Mouse (Mus musculus) megakaryocyte-erythroid progenitor cell, adult 5-6 weeks (primary cell): Measurements from ENCODE around the gene Trpc5. TPM values are rescaled to one million over a fixed set of nuclear protein-coding genes. Genes with fewer than 3 reads are reported as not detected.

Experiments used
- ATAC-seq: replicated peaks from 2 replicates; pipeline ENCODE4 v1.8.0; 2016; ENCODE audit warnings: mild to moderate bottlenecking, inconsistent platforms; ENCODE audit not compliant: severe bottlenecking, poor library complexity, low FRiP score, low TSS enrichment
- total RNA-seq, 2 experiments: library from RNA; stranded (forward) in 1 of 2; stranded (reverse) in 1 of 2; fragments of 200-1000, 215-1000 nt in 1 of 2; fragments of >200 nt in 1 of 2; fragmentation: Nextera tagmentation in 1 of 2; gene quantifications; 2 replicates each; pipeline ENCODE4 v1.2.3; 2014 to 2017

Gene Trpc5
- total RNA-seq, 2 experiments from 2014 or later = not detected

- no peak for ATAC-seq
Observed at GRCm38 (mm10) chrX:144374196-144374595, 313.8 kb downstream of the Trpc5 start.

DNA sequence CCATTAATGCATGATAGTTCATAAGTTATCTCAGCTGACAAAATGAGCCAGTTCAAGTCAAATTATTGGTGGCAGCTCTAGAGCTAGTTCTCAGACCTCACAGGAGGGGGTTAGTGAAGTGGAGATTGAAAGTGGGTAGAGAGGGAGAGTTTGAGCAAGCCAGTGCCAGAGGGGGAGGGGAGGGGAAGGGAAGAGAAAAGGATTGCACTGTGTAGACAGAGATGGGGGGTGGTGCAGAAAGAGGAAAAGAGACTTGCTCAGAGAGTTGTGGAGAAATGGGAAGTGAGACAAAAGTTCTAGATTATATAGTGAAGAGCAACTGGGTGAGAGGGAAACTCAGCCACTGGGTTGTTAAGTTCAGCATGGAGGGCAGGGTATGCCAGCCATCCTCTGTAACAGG is 349.6 kb downstream of the Trpc5 start:
- ATAC-seq = no peak

DNA sequence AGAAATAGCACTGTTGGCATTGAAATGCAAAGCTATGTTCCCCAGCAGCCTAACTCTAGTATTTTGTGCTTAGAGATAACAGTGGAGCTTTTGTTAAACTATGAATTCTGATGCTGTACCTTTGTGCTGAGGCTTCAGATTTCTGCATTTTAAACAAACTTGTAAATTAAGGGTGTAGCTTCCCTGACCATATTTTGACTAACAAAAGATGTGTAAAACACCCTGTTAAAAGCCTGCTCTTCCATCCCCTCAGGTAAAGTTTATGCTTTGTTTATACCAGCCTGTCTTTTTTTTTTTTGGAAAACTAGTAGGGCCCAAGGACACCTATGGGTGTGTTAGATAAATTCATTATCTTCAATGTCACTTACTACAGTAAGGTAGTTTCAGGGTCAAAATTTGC is 350.0 kb downstream of the Trpc5 start:
- no peak for ATAC-seq

DNA sequence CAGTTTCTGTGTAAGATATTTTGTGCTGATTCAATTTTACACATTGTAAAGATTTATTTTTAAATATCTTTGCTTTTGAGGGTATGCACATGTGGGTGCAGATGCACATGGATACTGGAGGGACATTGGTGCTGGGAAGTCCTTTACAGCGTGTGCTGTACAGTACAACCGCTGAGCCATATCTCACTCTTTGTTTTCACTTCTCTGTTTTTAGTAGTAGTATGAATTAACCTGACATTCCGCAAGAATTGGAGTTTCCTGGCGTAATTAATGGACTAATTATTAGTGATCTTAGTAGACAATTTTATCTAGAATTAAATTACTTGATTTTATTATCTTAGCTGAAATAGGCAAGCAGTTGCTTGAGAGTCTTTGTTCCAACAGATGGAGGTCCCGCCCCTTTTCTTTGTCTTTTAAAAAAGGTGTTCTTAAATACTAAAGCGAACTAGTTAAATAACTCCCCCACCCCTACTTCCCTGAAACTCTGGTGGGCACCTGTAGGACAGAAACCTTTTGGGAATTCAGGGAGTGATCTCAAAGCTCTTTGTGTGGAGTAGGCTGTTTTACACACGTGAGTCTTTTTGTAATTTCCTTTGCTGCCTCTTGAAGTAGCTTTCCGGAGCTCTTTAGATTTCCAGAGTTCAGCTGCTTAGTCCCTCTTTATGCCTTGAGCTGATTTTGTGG is 352.5 kb downstream of the Trpc5 start:
- ATAC-seq = no peak

Other genes starting within 250 kb of the Trpc5 start
- 0.22 TPM in 1 of 2 replicates, not detected in the other for gene Trpc5os, start 231.6 kb downstream of the Trpc5 start, total RNA-seq (2014; fragmentation: Nextera tagmentation)
- gene Trpc5os, start 231.6 kb downstream of the Trpc5 start, total RNA-seq (2017) = not detected in 2 replicates
- gene Rtl4, start 727 bp upstream of the Trpc5 start, total RNA-seq (2014; fragmentation: Nextera tagmentation) = not detected in 2 replicates
- not detected in 2 replicates for gene Rtl4, start 727 bp upstream of the Trpc5 start, total RNA-seq (2017)